In the genomic region with DNA sequence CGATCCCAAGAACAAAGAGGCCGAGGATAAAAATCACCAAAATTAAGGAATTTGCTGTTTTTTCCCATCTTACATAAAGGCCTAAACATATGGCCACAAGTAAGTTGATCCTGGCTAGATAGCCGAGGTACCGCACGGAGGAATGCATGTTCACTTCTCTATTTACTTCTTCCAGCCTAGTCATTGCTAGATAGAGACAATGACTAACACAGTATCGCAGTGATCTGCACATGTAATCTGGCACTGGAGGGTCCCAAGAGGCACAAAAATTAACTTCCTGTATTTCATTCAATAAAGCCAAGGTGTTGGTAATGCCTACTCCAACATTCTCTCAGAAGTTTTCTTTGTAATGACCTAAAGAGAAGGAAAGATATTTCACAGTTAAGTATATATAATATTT, we compare ENCODE assay signal across 22 mouse cellular contexts. TPM values are rescaled to one million over a fixed set of nuclear protein-coding genes. Genes with fewer than 3 reads are reported as not detected.
DNase-seq lines count a peak whose midpoint lies in the region; ATAC-seq lines count a peak whose summit lies in the region.
"Had no signal": no experiment of that assay in that cellular context is flagged by ENCODE, and none has a peak within 500 bp of the region (broad histone marks: within the 10 kb centered on the region; RNA-seq: fewer than 3 reads in every experiment).

No protein-coding gene starts in this region.

- ATAC-seq in granulocyte monocyte progenitor cell, adult 5-6 weeks (replicated peaks; ENCODE audit: poor library complexity, severe bottlenecking): peak; percentile 10; the same call in 1 of the 2 replicates
- ATAC-seq: activated CD4-positive, CD25-positive, alpha-beta regulatory T cell, adult 4 months; forebrain, embryonic 15.5 days; hindbrain, embryonic 16.5 days; intestine, embryonic 15.5 days had no signal

- DNase-seq in 416B (ENCODE audit: low read depth): peak; percentile 57
- DNase-seq in NIH3T3 (ENCODE audit: low read depth): peak; percentile 20
- DNase-seq in heart, adult 11 months: no peak
- no peak for DNase-seq in adipocyte (ENCODE audit: low spot score)
- DNase-seq in adrenal gland, postnatal 25 days: no peak
- DNase-seq: adrenal gland, adult 2 months; adrenal gland, postnatal 14 days; cerebellum, adult 18-20 months; cerebellum, adult 9-10 months; cerebellum, postnatal 14 days; gastrocnemius, postnatal 10 days; gastrocnemius, postnatal 36 days; heart, adult 18-20 months; heart, postnatal 10 days; heart, postnatal 36 days; kidney, adult 11 months; kidney, adult 8-10 months had no signal

RNA-seq across cellular contexts. Expression of gene Tmem168, which starts 4.8 kb away (rescaled TPM):
- total RNA-seq in granulocyte monocyte progenitor cell, adult 5-6 weeks (2014; fragmentation: Nextera tagmentation): 14.9 and 16.1 TPM in 2 replicates
- 32.0 and 33.4 TPM in 2 replicates for total RNA-seq in granulocyte monocyte progenitor cell, adult 5-6 weeks (2017)
- total RNA-seq in adrenal gland, postnatal 25 days (2021): 23.6 and 30.6 TPM in 2 replicates

Comparison
In these comparisons a context has a peak if more than half of its experiments do, and no peak if none do; other contexts are left out.
1. DNase-seq: peak in 416B (single experiment) and NIH3T3 (single experiment); none in heart, adult 11 months (single experiment), adipocyte (single experiment) and adrenal gland, postnatal 25 days (single experiment).